Mouse (Mus musculus): ENCODE results near the gene Btbd3. TPM values are rescaled to one million over a fixed set of nuclear protein-coding genes. Genes with fewer than 3 reads are reported as not detected.
"Not testable (repeated sequence)": the region's sequence is repeated elsewhere in the genome, so short reads cannot be mapped to it uniquely, and the experiment has no call there.

Gene Btbd3
- polyA plus RNA-seq, 1 experiment from 2014 or later, result 25.6 TPM

GRCm38 (mm10) chr2:138334198-138334597, 77.8 kb downstream of the Btbd3 start:
- not testable (repeated sequence) for H3K27ac ChIP-seq; ATAC-seq (ENCODE audit: insufficient number of reproducible peaks, low FRiP score, low TSS enrichment, low read depth); H3K9ac ChIP-seq; H3K27me3 ChIP-seq; H3K36me3 ChIP-seq; H3K4me1 ChIP-seq; H3K4me3 ChIP-seq; H3K9me3 ChIP-seq; H3K4me2 ChIP-seq
- 83% methylated on average over 2 of the region's 2 CpGs for WGBS

DNA sequence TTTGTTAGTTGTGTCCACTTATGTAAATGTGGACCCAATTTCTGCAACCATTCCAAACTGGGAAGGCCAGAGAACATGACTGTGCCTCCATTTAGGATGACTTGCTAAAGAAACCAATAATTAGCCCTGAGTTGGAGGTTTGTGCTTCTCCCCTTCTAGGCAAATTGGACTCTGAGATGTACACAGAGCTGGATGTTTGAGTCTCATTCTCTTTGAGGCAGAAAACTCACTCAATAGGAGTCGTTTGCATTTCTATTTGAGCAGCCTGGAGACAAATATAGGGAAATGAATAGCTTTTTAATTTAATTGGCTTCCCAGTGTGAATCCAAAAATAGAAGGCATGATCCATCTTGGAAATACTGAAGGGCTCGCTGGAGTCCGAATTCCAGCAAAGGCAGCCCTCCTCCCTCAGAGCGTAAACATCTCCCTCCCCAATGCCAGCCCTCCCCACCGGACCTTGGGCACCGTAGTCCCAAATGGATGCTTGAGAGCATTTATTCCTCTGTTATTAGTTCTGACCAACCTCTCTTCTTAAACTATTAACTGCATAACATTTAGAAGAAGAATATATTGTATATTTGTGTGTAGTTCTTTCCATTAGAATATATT, 81.6 kb downstream of the Btbd3 start:
- WGBS, result 76% methylated on average over 6 of the region's 6 CpGs
- Histone ChIP-seq H3K27me3 (no peaks in the 10 kb centered on the region), H3K9ac (no peak overlapping the region), H3K36me3 (no peaks in the 10 kb centered on the region), H3K4me3 (no peak overlapping the region), H3K4me2 (no peak overlapping the region), H3K4me1 (0 out of 2 replicates have a peak, but pooled peaks cover 3% of the 10 kb centered on the region), H3K9me3 (no peaks in the 10 kb centered on the region), H3K27ac (no peak overlapping the region)
- ATAC-seq (ENCODE audit: insufficient number of reproducible peaks, low FRiP score, low TSS enrichment, low read depth), result no peak

- H3K27me3 ChIP-seq, result no peaks in the 10 kb centered on the region
- H3K27ac ChIP-seq, result no peak overlapping the region
- no peak overlapping the region for H3K4me3 ChIP-seq
- 0 out of 2 replicates have a peak, but pooled peaks cover 3% of the 10 kb centered on the region for H3K4me1 ChIP-seq
- ATAC-seq (ENCODE audit: insufficient number of reproducible peaks, low FRiP score, low TSS enrichment, low read depth), result no peak
- H3K9ac ChIP-seq, result no peak overlapping the region
- no peaks in the 10 kb centered on the region for H3K9me3 ChIP-seq
- H3K4me2 ChIP-seq, result no peak overlapping the region
- H3K36me3 ChIP-seq, result no peaks in the 10 kb centered on the region
- WGBS, result 63% methylated on average over 1 of the region's 1 CpGs
Measured at GRCm38 (mm10) chr2:138338524-138338923, 82.2 kb downstream of the Btbd3 start.

DNA sequence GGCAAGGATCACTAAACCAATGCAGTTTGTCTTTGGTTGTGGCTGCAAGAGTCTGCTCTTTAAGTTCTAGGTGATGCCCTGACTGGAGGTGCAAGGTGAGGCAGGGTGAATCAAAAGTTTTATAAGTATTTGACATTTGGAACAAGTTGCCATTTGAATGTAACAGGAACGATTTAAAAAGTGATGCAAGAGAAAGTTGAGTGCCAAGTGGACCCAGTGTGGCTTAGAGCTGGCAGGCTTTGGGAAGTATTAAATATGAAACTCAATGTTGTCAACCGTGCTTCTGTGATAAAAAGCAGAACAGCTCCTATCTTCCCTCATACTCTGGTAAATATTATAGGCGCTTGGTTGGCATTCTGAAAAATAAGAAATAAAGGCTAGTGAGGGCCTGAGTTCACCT, 99.0 kb downstream of the Btbd3 start:
- Histone ChIP-seq H3K9me3 (no peaks in the 10 kb centered on the region), H3K9ac (no peak overlapping the region), H3K4me2 (no peak overlapping the region), H3K36me3 (no peaks in the 10 kb centered on the region), H3K4me3 (no peak overlapping the region), H3K4me1 (no peaks in the 10 kb centered on the region), H3K27ac (no peak overlapping the region), H3K27me3 (no peaks in the 10 kb centered on the region)
- ATAC-seq (ENCODE audit: insufficient number of reproducible peaks, low FRiP score, low TSS enrichment, low read depth), result no peak
- 64% methylated on average over 3 of the region's 3 CpGs for WGBS

GRCm38 (mm10) chr2:138362474-138362873, 106.1 kb downstream of the Btbd3 start:
- H3K9ac ChIP-seq, result no peak overlapping the region
- H3K9me3 ChIP-seq, result no peaks in the 10 kb centered on the region
- no peaks in the 10 kb centered on the region for H3K36me3 ChIP-seq
- H3K27ac ChIP-seq, result peak overlapping the region; percentile 58; the same call in 1 of the 2 replicates
- WGBS, result 63% methylated on average over 5 of the region's 5 CpGs
- no peak overlapping the region for H3K4me2 ChIP-seq
- H3K4me3 ChIP-seq, result no peak overlapping the region
- no peaks in the 10 kb centered on the region for H3K27me3 ChIP-seq
- 0 out of 2 replicates have a peak, but pooled peaks have one; percentile 55 for ATAC-seq (ENCODE audit: insufficient number of reproducible peaks, low FRiP score, low TSS enrichment, low read depth)
- no peaks in the 10 kb centered on the region for H3K4me1 ChIP-seq

DNA sequence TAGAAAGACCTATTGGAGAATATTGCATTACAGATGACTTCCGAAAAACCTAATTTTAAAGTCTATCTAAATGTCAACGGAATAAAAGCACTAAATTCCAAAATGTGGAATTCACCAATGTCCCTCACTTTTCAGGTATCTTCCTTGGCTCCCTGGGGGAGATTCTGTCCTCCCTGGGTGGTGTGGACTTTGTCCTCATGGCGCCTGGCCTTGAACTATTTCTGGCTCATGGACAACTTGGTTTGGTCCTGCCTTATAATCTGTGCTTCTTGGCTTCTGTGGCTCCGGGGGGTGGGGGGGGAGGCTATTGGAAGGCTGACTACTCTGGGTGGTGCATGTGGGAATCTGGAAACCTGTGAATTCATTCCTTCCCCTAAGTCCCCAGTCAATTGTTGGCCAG, 109.0 kb downstream of the Btbd3 start:
- no peak overlapping the region for H3K4me2 ChIP-seq
- 0 out of 2 replicates have a peak, but pooled peaks cover 4% of the 10 kb centered on the region for H3K4me1 ChIP-seq
- H3K9ac ChIP-seq, result no peak overlapping the region
- no peak overlapping the region for H3K4me3 ChIP-seq
- H3K27ac ChIP-seq, result no peak overlapping the region
- no peak for ATAC-seq (ENCODE audit: insufficient number of reproducible peaks, low FRiP score, low TSS enrichment, low read depth)
- no peaks in the 10 kb centered on the region for H3K9me3 ChIP-seq
- H3K27me3 ChIP-seq, result no peaks in the 10 kb centered on the region
- no peaks in the 10 kb centered on the region for H3K36me3 ChIP-seq
- WGBS, result 80% methylated on average over 4 of the region's 4 CpGs

- H3K9me3 ChIP-seq, result no peaks in the 10 kb centered on the region
- no peak for ATAC-seq (ENCODE audit: insufficient number of reproducible peaks, low FRiP score, low TSS enrichment, low read depth)
- no peak overlapping the region for H3K9ac ChIP-seq
- H3K27me3 ChIP-seq, result no peaks in the 10 kb centered on the region
- no peak overlapping the region for H3K4me2 ChIP-seq
- no peaks in the 10 kb centered on the region for H3K36me3 ChIP-seq
- no peak overlapping the region for H3K4me3 ChIP-seq
- WGBS, result 81% methylated on average over 5 of the region's 5 CpGs
- no peak overlapping the region for H3K27ac ChIP-seq
- no peaks in the 10 kb centered on the region for H3K4me1 ChIP-seq
Measured at GRCm38 (mm10) chr2:138374556-138374955, 118.2 kb downstream of the Btbd3 start.

DNA sequence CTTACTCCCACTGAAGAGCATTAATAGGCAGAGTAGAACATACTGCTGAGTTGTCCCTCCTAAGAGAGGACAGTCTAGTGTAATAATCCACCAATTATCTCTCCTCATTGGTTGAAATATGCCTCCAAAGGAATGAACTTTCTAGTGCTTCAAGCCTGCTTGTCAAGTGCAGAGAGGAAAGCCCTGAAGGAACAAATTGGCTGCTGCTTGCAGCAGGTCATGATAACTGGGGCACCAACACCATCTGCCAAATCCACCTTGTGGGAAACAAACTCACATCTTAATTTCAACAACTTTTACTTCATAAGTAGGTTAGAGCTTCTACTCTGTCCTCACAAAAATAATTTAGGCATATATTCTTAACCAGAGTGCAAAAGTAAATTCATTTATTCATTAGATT, 122.5 kb downstream of the Btbd3 start:
- no peak overlapping the region for H3K4me2 ChIP-seq

DNA sequence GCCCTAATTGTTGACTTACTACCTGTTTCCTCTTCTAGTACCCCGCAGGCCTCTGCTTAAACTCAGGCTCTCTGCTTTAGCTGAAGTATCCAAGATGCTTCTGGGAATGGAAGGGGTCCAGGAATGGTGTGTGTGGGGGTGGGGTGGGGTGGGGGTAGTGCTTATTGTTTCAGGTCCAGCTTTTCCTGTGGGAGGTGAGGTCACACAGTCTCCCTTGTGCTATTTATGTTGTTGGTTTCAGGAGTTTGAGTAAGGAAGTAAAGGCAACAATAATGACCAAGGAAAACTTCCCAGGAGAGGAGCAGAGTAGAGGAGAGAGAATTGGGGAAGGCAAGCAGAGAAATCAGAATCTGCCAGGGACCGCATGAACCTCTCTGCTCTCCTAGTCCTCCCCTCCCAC, 128.4 kb downstream of the Btbd3 start:
- no peak overlapping the region for H3K9ac ChIP-seq
- H3K27me3 ChIP-seq, result no peaks in the 10 kb centered on the region
- no peak overlapping the region for H3K27ac ChIP-seq
- H3K4me3 ChIP-seq, result no peak overlapping the region
- WGBS, result 65% methylated on average over 2 of the region's 2 CpGs
- ATAC-seq (ENCODE audit: insufficient number of reproducible peaks, low FRiP score, low TSS enrichment, low read depth), result no peak
- no peaks in the 10 kb centered on the region; the same call in 1 of the 2 replicates for H3K4me1 ChIP-seq
- no peak overlapping the region for H3K4me2 ChIP-seq
- no peaks in the 10 kb centered on the region for H3K9me3 ChIP-seq
- no peaks in the 10 kb centered on the region for H3K36me3 ChIP-seq

More for the DNA sequence above, 122.5 kb downstream of the Btbd3 start:
- no peaks in the 10 kb centered on the region for H3K9me3 ChIP-seq
- no peak overlapping the region for H3K4me3 ChIP-seq
- ATAC-seq (ENCODE audit: insufficient number of reproducible peaks, low FRiP score, low TSS enrichment, low read depth), result no peak
- H3K9ac ChIP-seq, result no peak overlapping the region
- no peaks in the 10 kb centered on the region for H3K36me3 ChIP-seq
- H3K27ac ChIP-seq, result no peak overlapping the region
- H3K4me1 ChIP-seq, result no peaks in the 10 kb centered on the region
- H3K27me3 ChIP-seq, result no peaks in the 10 kb centered on the region

DNA sequence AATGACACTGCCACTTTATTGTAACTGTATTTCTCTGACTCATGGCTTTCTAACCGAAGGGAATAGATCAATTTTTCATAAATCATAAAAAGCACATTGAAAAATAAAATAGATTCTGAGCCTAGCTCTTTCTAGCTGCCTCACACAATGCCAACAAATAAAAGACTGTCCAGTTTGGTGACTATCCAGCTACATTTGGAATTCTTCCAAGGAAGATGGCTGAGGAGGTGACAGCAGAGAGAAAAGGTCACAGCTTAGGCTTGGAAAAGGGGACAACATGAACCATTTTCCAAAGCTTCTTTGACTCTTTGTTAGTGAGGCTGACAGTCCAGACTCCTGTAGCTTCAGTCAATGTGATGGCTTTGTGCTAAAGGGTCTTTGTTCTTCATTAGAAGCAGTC, 132.2 kb downstream of the Btbd3 start:
- H3K4me1 ChIP-seq, result no peaks in the 10 kb centered on the region; the same call in 1 of the 2 replicates
- H3K36me3 ChIP-seq, result no peaks in the 10 kb centered on the region
- H3K9ac ChIP-seq, result no peak overlapping the region
- H3K9me3 ChIP-seq, result no peaks in the 10 kb centered on the region
- no peak overlapping the region for H3K4me2 ChIP-seq
- no peak overlapping the region for H3K4me3 ChIP-seq
- no peak for ATAC-seq (ENCODE audit: insufficient number of reproducible peaks, low FRiP score, low TSS enrichment, low read depth)
- no peaks in the 10 kb centered on the region for H3K27me3 ChIP-seq
- 76% methylated on average over 1 of the region's 1 CpGs for WGBS
- H3K27ac ChIP-seq, result no peak overlapping the region

DNA sequence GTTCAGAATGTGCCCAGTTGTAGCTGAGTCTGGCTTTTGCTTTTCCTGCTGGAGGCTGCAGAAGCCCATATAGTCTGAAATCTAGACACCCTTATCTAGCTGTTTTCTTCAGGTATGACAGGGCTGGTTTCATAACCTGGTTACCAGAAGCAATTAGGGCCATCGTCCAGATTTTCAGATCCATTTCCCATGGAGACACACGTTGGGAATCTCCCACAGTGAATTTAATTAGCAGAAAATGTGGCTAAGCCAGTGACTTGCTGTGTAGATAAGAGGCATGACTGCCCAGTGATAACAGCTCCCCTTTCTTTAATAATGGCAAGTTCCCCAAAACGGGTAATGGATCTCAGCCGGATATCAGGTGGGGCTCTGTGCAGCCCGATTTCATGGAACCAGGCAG, 146.7 kb downstream of the Btbd3 start:
- H3K4me1 ChIP-seq, result no peaks in the 10 kb centered on the region
- no peaks in the 10 kb centered on the region for H3K36me3 ChIP-seq
- no peaks in the 10 kb centered on the region for H3K9me3 ChIP-seq
- H3K9ac ChIP-seq, result no peak overlapping the region
- ATAC-seq (ENCODE audit: insufficient number of reproducible peaks, low FRiP score, low TSS enrichment, low read depth), result no peak
- H3K27ac ChIP-seq, result no peak overlapping the region
- no peak overlapping the region for H3K4me3 ChIP-seq
- WGBS, result 73% methylated on average over 5 of the region's 5 CpGs
- H3K4me2 ChIP-seq, result no peak overlapping the region
- H3K27me3 ChIP-seq, result no peaks in the 10 kb centered on the region

DNA sequence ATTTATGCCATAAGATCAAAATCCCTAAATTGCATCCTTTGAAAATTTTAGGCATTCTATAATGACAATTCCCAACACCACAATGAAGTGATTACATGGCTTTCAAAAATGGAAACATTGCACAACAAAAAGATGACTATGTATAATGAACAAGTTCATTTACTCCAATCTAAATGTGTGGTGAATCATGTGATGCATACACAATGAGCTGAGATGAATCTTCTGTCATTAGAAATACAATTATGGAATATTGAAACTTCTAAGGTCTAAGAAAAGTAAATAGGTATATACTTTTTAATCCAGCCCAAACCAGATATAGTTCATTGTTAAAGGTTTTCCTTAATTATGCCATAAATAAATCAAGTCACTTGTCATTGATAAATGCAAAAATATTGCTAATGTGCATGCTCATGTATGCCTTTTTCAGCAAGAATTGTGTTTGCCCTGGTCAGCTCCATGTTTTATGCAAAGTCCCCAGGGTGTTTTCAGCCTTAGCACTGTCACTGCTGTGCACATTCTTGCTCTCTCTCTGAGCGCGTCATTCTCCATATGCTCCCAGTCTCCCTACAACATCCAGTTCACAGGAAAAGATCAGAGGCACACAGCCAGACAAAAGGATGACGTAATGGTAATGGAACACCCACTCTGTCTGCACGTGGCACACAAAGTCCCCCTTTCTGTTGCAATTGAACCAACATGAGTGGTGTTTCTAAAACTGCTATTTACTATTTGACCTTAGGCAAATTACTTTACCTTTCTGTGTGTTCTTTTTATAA, 149.6 kb downstream of the Btbd3 start:
- no peak overlapping the region for H3K27ac ChIP-seq
- H3K36me3 ChIP-seq, result no peaks in the 10 kb centered on the region
- no peak overlapping the region for H3K4me2 ChIP-seq
- H3K4me3 ChIP-seq, result no peak overlapping the region
- 15% methylated on average over 4 of the region's 4 CpGs for WGBS
- no peaks in the 10 kb centered on the region for H3K9me3 ChIP-seq
- no peak overlapping the region for H3K9ac ChIP-seq
- H3K4me1 ChIP-seq, result no peaks in the 10 kb centered on the region
- H3K27me3 ChIP-seq, result no peaks in the 10 kb centered on the region
- ATAC-seq (ENCODE audit: insufficient number of reproducible peaks, low FRiP score, low TSS enrichment, low read depth), result no peak

Measured in limb, embryonic 15.5 days (tissue).